Mouse (Mus musculus) fat pad, adult 2 months (tissue): ENCODE results near the gene Tspan1.

Experiments
- DNase-seq: peaks from one replicate; pipeline ENCODE4 v3.0.0-alpha.2; 2011; ENCODE audit warnings: low read depth, low spot score; ENCODE audit errors: extremely low read depth

Gene Tspan1

GRCm38 (mm10) chr4:116167404-116167803 is at the start of gene Tspan1:
Gene Tspan1 (minus strand): TSS chr4:116167601.
- peak; percentile 81 for DNase-seq

- no peak for DNase-seq
Measured at GRCm38 (mm10) chr4:116217046-116217445, 49.6 kb upstream of the Tspan1 start.

- DNase-seq: no peak
Measured at GRCm38 (mm10) chr4:116215895-116216605, 48.6 kb upstream of the Tspan1 start.

GRCm38 (mm10) chr4:116208891-116209290 is 41.5 kb upstream of the Tspan1 start:
- DNase-seq: no peak

- no peak for DNase-seq
Measured at GRCm38 (mm10) chr4:116206531-116206930, 39.1 kb upstream of the Tspan1 start.

GRCm38 (mm10) chr4:116204422-116204821 is 37.0 kb upstream of the Tspan1 start:
- no peak for DNase-seq

GRCm38 (mm10) chr4:116198422-116198821 is 31.0 kb upstream of the Tspan1 start:
- DNase-seq: no peak

GRCm38 (mm10) chr4:116193583-116194383 is 26.4 kb upstream of the Tspan1 start:
- no peak for DNase-seq

- DNase-seq: no peak
Measured at GRCm38 (mm10) chr4:116192286-116192835, 25.0 kb upstream of the Tspan1 start.

- no peak for DNase-seq
Measured at GRCm38 (mm10) chr4:116185083-116185482, 17.7 kb upstream of the Tspan1 start.

- no peak for DNase-seq
Measured at GRCm38 (mm10) chr4:116182745-116183144, 15.3 kb upstream of the Tspan1 start.

- no peak for DNase-seq
Measured at GRCm38 (mm10) chr4:116182079-116182478, 14.7 kb upstream of the Tspan1 start.

GRCm38 (mm10) chr4:116177140-116177539 is 9.7 kb upstream of the Tspan1 start:
- DNase-seq: no peak

GRCm38 (mm10) chr4:116176543-116176988 is 9.2 kb upstream of the Tspan1 start:
- DNase-seq: no peak

- DNase-seq: no peak
Measured at GRCm38 (mm10) chr4:116175711-116176542, 8.5 kb upstream of the Tspan1 start.

GRCm38 (mm10) chr4:116175136-116175535 is 7.7 kb upstream of the Tspan1 start:
- DNase-seq: no peak

GRCm38 (mm10) chr4:116174466-116175116 is 7.2 kb upstream of the Tspan1 start:
- DNase-seq: no peak

- no peak for DNase-seq
Measured at GRCm38 (mm10) chr4:116173752-116174151, 6.4 kb upstream of the Tspan1 start.

GRCm38 (mm10) chr4:116173072-116173471 is 5.7 kb upstream of the Tspan1 start, which contains the start of the genes 1700042G07Rik and Gm49337:
Gene 1700042G07Rik (plus strand): TSS chr4:116173372.
Gene Gm49337 (plus strand): TSS chr4:116173384.
- no peak for DNase-seq

- DNase-seq: no peak
Measured at GRCm38 (mm10) chr4:116169353-116169672, 1.9 kb upstream of the Tspan1 start.
